Mouse (Mus musculus): ENCODE results near the gene Gcnt3.

The Gcnt3 gene

DNA sequence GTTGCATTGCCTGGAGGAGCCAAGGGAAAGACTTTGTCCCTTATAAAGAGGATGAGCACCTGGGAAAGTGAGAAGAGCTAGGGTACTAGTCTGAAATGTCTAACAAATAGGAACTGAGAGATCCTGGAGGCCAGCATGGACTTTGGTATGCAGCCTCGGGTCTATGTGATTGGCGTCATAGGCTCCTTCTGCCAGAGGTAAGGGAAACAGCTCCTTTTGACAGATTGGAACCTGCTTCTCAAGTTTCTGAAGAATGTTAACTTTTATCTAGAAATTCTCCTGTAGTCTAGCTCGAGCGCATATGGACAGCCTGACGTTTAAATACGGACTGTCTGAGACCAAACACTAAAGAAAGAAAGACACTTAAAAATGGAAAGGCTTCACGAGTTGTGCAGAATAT, at the start of gene Gcnt3:
Gene Gcnt3 (minus strand): TSS at position 101 of the 400 bp plus-strand sequence.
- DNase-seq (ENCODE audit: low read depth) = no peak

DNA sequence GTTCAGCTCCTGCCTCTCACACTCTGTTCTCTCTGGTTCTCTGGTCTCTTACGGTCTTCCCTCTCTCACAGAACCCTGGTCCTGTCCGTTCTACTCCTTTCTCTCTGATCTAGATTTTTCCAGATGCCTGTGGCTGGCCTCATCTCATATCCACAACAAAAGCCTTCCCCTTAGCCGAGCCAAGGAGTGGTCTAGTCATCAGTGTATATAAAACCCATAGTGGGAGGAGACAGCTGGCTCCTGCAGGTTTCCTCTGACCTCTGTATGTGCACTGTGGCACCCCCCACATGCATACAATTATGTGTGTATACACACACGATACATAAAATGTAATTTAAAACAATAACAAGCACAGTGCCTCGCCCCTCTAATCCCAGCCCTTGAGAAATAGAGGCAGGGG, 49.5 kb upstream of the Gcnt3 start:
- DNase-seq (ENCODE audit: low read depth) = no peak

- no peak for DNase-seq (ENCODE audit: low read depth)
Observed at GRCm38 (mm10) chr9:70086091-70086490, 48.2 kb upstream of the Gcnt3 start.

GRCm38 (mm10) chr9:70084107-70084506, 46.2 kb upstream of the Gcnt3 start:
- DNase-seq (ENCODE audit: low read depth) = no peak

GRCm38 (mm10) chr9:70082357-70083204, 44.7 kb upstream of the Gcnt3 start:
- DNase-seq (ENCODE audit: low read depth) = no peak

- no peak for DNase-seq (ENCODE audit: low read depth)
Observed at GRCm38 (mm10) chr9:70081767-70082166, 43.9 kb upstream of the Gcnt3 start.

- no peak for DNase-seq (ENCODE audit: low read depth)
Observed at GRCm38 (mm10) chr9:70080976-70081375, 43.1 kb upstream of the Gcnt3 start.

DNA sequence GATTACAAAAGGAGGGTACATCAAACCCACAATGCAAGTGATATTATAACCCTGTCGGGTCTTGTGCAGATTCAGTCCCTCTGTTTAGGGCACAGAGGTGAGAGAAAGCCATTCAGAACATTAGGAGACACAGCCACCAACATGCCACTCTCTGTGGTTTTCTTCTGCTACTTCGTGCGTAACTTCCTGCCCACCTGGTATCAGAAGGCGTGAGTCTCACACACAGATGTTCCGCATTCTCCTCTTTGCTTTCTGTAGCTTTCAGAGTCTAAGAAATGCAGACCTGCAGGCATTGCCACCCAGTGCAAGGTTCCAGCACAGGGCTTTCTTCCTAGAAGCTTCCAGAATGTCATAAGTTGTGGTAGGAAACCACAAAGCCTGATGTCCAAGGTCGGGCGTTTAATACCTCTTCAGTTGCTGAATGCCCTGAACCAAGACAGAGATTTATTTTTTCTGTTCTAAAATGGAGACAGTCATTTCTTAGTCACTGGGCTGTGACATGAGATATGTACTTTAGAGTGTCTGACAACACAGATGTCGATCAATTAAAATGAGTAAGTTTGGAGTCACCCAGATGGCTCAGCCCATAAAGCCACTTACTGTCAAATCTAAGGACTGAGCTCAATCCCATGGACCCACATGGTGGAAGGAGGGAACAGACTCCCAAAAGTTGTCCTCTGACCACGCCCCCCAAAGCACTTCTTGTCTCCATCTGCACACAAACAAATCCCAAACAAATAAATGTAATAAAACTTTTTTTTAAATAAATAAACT, 42.3 kb upstream of the Gcnt3 start:
- DNase-seq (ENCODE audit: low read depth) = no peak

DNA sequence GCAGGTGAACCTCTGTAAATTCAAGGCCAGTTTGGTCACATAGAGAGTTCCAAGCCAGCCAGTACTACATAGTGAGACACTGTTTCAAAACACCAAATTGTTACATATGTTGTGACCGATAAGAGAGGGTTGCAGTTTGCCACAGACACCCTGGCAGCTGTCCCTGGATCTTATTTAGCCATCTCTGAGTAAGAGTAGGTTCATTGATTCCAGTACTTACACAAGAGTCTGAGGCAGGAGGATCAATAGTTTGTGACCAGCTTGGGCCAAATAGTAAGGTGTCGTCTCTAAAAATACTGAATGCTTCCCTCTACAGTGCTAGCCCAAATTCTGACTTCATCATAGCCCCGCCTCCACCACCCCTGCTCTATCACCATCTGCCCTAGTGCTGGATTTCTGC, 40.1 kb upstream of the Gcnt3 start:
- no peak for DNase-seq (ENCODE audit: low read depth)

- no peak for DNase-seq (ENCODE audit: low read depth)
Observed at GRCm38 (mm10) chr9:70077170-70077569, 39.3 kb upstream of the Gcnt3 start.

DNA sequence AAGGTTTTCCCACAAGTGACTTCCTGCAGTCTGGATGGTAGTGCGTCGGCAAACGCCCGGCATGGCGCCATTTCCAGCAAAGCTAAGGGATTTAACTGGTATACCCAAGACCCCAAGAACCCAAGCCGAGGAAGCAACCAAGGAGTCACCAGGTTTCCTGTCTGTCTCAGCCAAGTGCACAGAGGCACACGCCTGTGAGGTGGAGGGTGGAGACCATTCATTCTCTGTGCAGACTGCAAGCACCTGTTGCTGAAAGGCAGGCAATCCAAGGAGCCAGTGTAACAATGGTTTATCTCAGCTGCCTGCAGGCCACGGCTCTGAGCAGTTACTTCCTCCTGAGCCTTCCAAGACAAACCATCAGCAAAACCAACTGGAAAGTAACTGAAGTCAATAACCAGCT, 34.5 kb upstream of the Gcnt3 start:
- no peak for DNase-seq (ENCODE audit: low read depth)

- DNase-seq (ENCODE audit: low read depth) = no peak
Observed at GRCm38 (mm10) chr9:70069961-70070435, 32.1 kb upstream of the Gcnt3 start.

DNA sequence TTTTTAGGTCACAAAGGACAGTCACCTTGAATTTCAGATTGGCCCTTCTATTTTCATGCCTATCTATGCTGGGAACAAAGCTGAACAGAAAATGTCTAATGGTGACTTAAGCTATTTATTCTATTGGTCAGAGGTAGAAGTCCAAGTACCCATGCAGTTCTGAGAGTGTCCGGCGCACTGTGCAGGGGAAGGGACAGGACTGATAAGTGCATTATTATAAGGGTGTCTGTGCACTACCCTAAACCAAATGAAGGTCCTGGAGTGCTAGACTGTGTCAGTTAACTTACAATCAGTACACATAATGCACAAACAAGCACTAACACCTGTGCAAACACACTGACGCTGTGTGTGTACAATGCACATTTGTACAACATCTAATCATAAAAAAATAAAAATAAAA, 29.6 kb upstream of the Gcnt3 start:
- no peak for DNase-seq (ENCODE audit: low read depth)

DNA sequence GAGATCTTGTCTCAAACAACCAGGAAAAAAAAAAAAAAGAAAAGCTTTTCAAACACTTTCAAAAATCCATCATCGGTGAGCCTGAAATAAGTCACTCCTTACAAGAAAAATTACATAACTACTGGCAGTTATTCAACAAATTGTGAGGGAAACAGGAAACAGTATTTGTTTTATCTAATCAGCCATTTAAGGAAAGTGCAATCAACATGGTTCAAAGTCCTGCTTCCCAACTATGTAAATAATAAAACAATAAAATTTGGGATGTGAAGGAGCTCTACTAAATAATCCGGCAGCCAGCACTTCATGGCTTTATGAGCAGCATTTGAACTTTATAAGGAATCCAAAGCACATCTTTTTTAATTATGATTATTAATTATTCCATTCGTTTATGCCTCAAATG, 24.1 kb upstream of the Gcnt3 start:
- DNase-seq (ENCODE audit: low read depth) = no peak

DNA sequence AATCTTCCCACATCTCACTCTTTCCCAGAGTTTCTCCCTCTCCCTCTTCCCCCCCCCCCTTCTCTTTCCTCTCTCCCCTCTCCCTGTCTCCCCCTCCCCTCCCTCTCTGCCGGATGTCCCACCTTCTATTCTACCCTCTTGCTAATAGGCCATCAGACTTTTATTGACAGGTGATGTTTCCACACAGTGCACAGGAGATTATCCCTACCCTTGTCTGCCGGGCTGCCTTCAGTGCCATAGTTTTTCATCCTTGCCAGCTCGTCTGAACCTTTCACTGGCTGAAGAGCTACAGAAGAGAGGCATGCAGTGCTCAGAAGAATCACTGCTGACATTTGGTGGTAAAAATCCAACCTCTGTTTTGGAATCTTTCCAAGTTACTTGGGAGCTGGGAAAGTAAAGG, 15.5 kb upstream of the Gcnt3 start:
- no peak for DNase-seq (ENCODE audit: low read depth)

DNA sequence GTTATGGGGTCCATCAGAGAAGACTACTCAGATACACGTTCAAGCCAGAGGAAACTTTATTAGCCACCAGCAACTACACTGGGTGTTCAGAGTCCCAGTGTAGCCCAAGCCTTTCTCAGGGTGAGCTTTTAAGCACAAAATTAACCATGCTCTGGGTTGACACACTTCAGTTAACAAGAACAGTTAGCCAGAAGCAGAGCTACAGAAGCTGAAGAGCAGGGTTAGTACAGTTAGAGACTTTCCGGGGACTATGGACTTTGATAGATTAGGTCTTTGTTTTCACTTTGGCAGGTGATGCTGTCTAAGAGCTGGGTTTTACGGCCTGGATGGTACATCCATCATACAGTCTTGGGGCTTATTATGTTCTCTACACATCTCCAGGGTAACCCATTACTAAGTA, 14.8 kb upstream of the Gcnt3 start:
- DNase-seq (ENCODE audit: low read depth) = no peak

DNA sequence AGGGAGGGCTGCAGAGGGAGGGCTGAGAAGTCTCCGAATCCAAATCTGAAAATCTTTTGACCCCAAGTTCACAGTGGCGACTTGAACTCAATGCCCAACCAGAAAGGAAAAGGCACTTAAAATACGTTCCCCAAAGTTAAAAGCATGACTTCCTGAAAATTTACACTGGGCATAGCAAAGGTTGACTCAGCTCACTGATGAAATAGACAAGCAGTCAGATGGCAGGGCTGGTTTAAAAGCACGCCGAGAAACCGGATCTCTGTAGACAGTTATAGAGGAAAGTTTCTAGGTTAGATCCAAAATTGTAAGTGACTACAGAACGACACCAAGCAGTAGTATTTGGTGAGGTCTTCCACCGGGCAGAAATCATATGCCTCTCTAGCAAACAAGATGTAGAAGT, 12.0 kb upstream of the Gcnt3 start:
- no peak for DNase-seq (ENCODE audit: low read depth)

DNA sequence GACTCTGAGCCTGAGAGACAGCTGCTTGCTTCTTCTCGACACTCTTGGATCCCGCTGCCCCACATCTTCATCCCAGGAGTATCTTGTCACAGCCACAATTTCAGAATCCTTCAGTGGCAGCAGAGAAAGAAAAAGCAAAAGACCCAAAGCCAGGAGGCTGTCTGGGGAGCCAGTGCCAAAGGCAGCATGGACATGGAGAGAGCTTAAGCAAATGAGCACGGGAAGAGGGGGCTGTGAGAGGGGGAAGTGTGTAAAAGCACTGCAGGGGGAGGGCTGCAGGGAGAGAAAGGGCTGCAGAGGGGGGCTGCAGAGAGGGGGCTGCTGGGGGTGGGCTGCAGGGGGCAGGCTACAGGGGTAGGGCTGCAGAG, 11.5 kb upstream of the Gcnt3 start:
- no peak for DNase-seq (ENCODE audit: low read depth)

- no peak for DNase-seq (ENCODE audit: low read depth)
Observed at GRCm38 (mm10) chr9:70048751-70049415, 11.0 kb upstream of the Gcnt3 start.

DNA sequence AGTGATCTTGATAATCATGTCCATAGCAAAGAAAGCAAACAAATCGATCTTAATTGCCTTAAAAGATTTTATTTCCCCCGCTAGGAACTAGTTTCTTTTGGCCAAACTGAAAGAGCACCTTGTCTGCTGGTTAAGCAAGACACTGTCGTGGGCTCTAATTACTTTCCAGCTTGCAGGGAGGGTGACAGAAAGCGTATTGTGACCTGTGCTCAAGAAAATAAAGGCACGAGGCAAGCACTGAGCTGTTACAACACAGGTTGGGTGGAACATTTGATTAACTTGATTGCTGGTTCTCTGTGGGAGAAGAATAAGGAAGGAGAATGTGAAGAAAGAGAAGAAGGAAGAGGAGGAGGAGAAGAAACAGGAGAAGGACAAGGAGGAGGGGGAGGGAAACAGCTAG, 10.4 kb upstream of the Gcnt3 start:
- no peak for DNase-seq (ENCODE audit: low read depth)

GRCm38 (mm10) chr9:70047839-70048238, 10.0 kb upstream of the Gcnt3 start:
- DNase-seq (ENCODE audit: low read depth) = no peak

DNA sequence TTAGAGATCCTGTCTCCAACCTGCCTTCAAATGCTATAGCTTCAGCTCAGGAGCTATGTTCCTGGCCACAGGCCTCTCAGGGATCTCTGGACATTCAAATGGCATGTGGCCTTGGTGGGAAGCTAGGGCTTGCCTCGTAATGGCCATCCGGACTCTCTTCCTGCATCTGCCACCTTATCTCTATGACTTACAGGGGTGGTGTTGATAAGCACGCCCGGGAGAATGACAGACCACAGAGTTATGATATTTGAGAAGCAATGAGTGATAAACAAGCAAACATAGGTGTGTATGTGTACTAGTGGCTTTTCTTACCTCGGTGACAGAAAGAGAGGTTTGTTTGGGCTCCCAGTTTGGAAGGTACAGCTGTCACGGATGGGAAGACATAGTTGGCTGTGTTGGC, 8.4 kb upstream of the Gcnt3 start:
- DNase-seq (ENCODE audit: low read depth) = no peak

DNA sequence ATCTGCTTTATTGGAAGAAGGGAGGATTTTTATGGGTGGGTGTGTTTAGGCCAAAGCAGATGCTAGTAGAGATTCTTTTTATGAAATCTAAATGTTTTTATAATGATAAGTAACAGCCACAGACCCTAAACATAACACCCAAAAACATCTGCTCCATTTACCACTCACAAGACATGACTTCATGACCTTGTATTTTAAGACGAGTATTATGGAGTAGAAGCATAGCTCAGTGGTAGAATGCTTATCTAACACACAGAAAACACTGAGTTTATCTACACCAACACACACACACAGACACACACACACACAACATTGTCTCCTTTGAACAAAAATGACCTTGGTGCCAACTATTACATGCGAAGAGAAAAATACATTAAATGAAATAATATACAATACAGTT, 7.0 kb upstream of the Gcnt3 start:
- DNase-seq (ENCODE audit: low read depth) = no peak

All from c-Kit-positive CD71-positive TER-119-negative erythroid progenitor cells, embryonic 14.5 days (primary cell).